Mouse (Mus musculus) forebrain, postnatal 0 days (tissue): ENCODE measurements around the gene Alg9. TPM values are rescaled to one million over a fixed set of nuclear protein-coding genes. Genes with fewer than 3 reads are reported as not detected.
A peak's percentile ranks its signal among the peaks of the same experiment; 100 is the strongest.

Experiments
- ATAC-seq: fragments of 200-750 bp; cut with Nextera tagmentation; 2 replicates; pipeline ENCODE4 v1.8.0; 2017; ENCODE audit warnings: mild to moderate bottlenecking, moderate library complexity
- DNase-seq: peaks from one replicate; pipeline ENCODE4 v3.0.0-alpha.2; 2015
- H3K27ac ChIP-seq: fragments of 300-500 bp; sonication (generic); 2 replicates; pipeline ENCODE4 v1.5.1; 2014; ENCODE audit warnings: low read depth, mild to moderate bottlenecking, antibody characterized with exemption, low read length, moderate library complexity, mixed read lengths
- H3K27me3 ChIP-seq: fragments of 300-500 bp; sonication (generic); 2 replicates; pipeline ENCODE4 v1.6.1; 2014; ENCODE audit warnings: mild to moderate bottlenecking, low read length, mixed read lengths; ENCODE audit not compliant: insufficient read depth
- H3K36me3 ChIP-seq: fragments of 300-500 bp; sonication (generic); 2 replicates; pipeline ENCODE4 v1.6.1; 2014; ENCODE audit warnings: mild to moderate bottlenecking, moderate library complexity; ENCODE audit not compliant: insufficient read depth
- H3K4me1 ChIP-seq: fragments of 300-500 bp; sonication (generic); 2 replicates; pipeline ENCODE4 v1.6.1; 2014; ENCODE audit warnings: antibody characterized with exemption; ENCODE audit not compliant: insufficient read depth
- H3K4me2 ChIP-seq: fragments of 300-500 bp; sonication (generic); 2 replicates; pipeline ENCODE4 v1.6.1; 2014; ENCODE audit warnings: low read depth, mild to moderate bottlenecking, moderate library complexity
- H3K4me3 ChIP-seq: fragments of 300-500 bp; sonication (generic); 2 replicates; pipeline ENCODE4 v1.5.1; 2014; ENCODE audit warnings: low read depth, low read length, mixed read lengths
- H3K9ac ChIP-seq: fragments of 300-500 bp; sonication (generic); 2 replicates; pipeline ENCODE4 v1.6.1; 2014; ENCODE audit warnings: mild to moderate bottlenecking
- H3K9me3 ChIP-seq: fragments of 300-500 bp; sonication (generic); 2 replicates; pipeline ENCODE4 v1.6.1; 2016; ENCODE audit warnings: low read length
- CTCF ChIP-seq: sonication (generic); IDR thresholded peaks from 2 replicates; pipeline ENCODE4 v1.5.1; 2016; ENCODE audit warnings: antibody characterized with exemption, control low read depth, low read depth
- WGBS: fragments of 180-500 bp; shearing (Covaris S2); extraction: QIAGEN DNeasy Blood & Tissue Kit; methylation state at CpG from one replicate; pipeline ENCODE4 v1.1.7; 2014; 5-methylcytosine and 5-hydroxymethylcytosine counted together
- polyA plus RNA-seq: library from polyadenylated mRNA; unstranded; fragments of >200 nt; fragmentation: Nextera tagmentation; extraction: Ambion mirVana; gene quantifications from 2 replicates; pipeline ENCODE4 v1.2.1, GENCODE M21; 2015
- total RNA-seq: library from RNA; depleted of rRNA; stranded (reverse); fragments of >200 nt; gene quantifications from 2 replicates; pipeline ENCODE4 v1.2.3, GENCODE M21; 2014

The Alg9 gene
- total and polyA plus RNA-seq, 2 experiments from 2014 or later: 53.7 to 74.2 TPM

GRCm38 (mm10) chr9:50865803-50866202, 91.0 kb downstream of the Alg9 start:
- no peaks in the 10 kb centered on the region for H3K27me3 ChIP-seq
- TF ChIP-seq CTCF: no peak
- ATAC-seq: no peak
- H3K4me3 ChIP-seq: no peak overlapping the region
- DNase-seq: no peak
- no peak overlapping the region for H3K9ac ChIP-seq
- no peaks in the 10 kb centered on the region for H3K9me3 ChIP-seq
- WGBS: 66% methylated on average over 8 of the region's 8 CpGs
- no peak overlapping the region for H3K4me2 ChIP-seq
- no peak overlapping the region for H3K27ac ChIP-seq
- H3K4me1 ChIP-seq: no peaks in the 10 kb centered on the region
- H3K36me3 ChIP-seq: peaks cover 58% of the 10 kb centered on the region

GRCm38 (mm10) chr9:50867015-50867414, 92.2 kb downstream of the Alg9 start:
- Histone ChIP-seq H3K36me3 (peaks cover 52% of the 10 kb centered on the region), H3K4me2 (no peak overlapping the region), H3K4me1 (no peaks in the 10 kb centered on the region), H3K9me3 (no peaks in the 10 kb centered on the region), H3K9ac (no peak overlapping the region), H3K27me3 (no peaks in the 10 kb centered on the region), H3K27ac (no peak overlapping the region), H3K4me3 (no peak overlapping the region)
- DNase-seq (no peak), ATAC-seq (no peak)
- WGBS: 84% methylated on average over 6 of the region's 6 CpGs
- no peak for TF ChIP-seq CTCF

- Histone ChIP-seq H3K9me3 (no peaks in the 10 kb centered on the region), H3K4me1 (no peaks in the 10 kb centered on the region), H3K27me3 (no peaks in the 10 kb centered on the region), H3K36me3 (peaks cover 42% of the 10 kb centered on the region), H3K27ac (no peak overlapping the region), H3K4me2 (no peak overlapping the region), H3K4me3 (no peak overlapping the region), H3K9ac (no peak overlapping the region)
- DNase-seq (no peak), ATAC-seq (no peak)
- TF ChIP-seq CTCF: no peak
- 60% methylated on average over 2 of the region's 2 CpGs for WGBS
These were observed 93.4 kb downstream of the Alg9 start for GRCm38 (mm10) chr9:50868182-50868581.

- Histone ChIP-seq H3K4me3 (no peak overlapping the region), H3K4me1 (no peaks in the 10 kb centered on the region), H3K27me3 (no peaks in the 10 kb centered on the region), H3K36me3 (peaks cover 46% of the 10 kb centered on the region), H3K4me2 (no peak overlapping the region), H3K9ac (no peak overlapping the region), H3K27ac (no peak overlapping the region), H3K9me3 (no peaks in the 10 kb centered on the region)
- no peak for DNase-seq
- WGBS: 87% methylated on average over 9 of the region's 9 CpGs
- no peak for TF ChIP-seq CTCF
- ATAC-seq: no peak
These were observed 98.4 kb downstream of the Alg9 start for GRCm38 (mm10) chr9:50873210-50873609.

- Histone ChIP-seq H3K9ac (no peak overlapping the region), H3K4me2 (no peak overlapping the region), H3K27me3 (no peaks in the 10 kb centered on the region), H3K4me3 (no peak overlapping the region), H3K27ac (no peak overlapping the region), H3K9me3 (no peaks in the 10 kb centered on the region), H3K36me3 (peaks cover 47% of the 10 kb centered on the region), H3K4me1 (no peaks in the 10 kb centered on the region)
- DNase-seq (no peak), ATAC-seq (peak; percentile 25; the same call in 1 of the 2 replicates)
- TF ChIP-seq CTCF: no peak
- 67% methylated on average over 6 of the region's 6 CpGs for WGBS
These were observed 99.2 kb downstream of the Alg9 start for GRCm38 (mm10) chr9:50874031-50874430.

- Histone ChIP-seq H3K27ac (no peak overlapping the region), H3K4me3 (no peak overlapping the region), H3K4me2 (no peak overlapping the region), H3K27me3 (no peaks in the 10 kb centered on the region), H3K4me1 (no peaks in the 10 kb centered on the region), H3K9me3 (no peaks in the 10 kb centered on the region), H3K9ac (no peak overlapping the region), H3K36me3 (peaks cover 52% of the 10 kb centered on the region)
- no peak for DNase-seq
- no peak for ATAC-seq
- TF ChIP-seq CTCF: no peak
- 95% methylated on average over 4 of the region's 4 CpGs for WGBS
These were observed 100.7 kb downstream of the Alg9 start for GRCm38 (mm10) chr9:50875470-50875869.

- Histone ChIP-seq H3K4me3 (no peak overlapping the region), H3K27me3 (no peaks in the 10 kb centered on the region), H3K9ac (no peak overlapping the region), H3K27ac (no peak overlapping the region), H3K36me3 (peaks cover 46% of the 10 kb centered on the region), H3K4me2 (no peak overlapping the region), H3K9me3 (no peaks in the 10 kb centered on the region), H3K4me1 (no peaks in the 10 kb centered on the region)
- 91% methylated on average over 3 of the region's 3 CpGs for WGBS
- no peak for DNase-seq
- no peak for ATAC-seq
- TF ChIP-seq CTCF: no peak
These were observed 101.5 kb downstream of the Alg9 start for GRCm38 (mm10) chr9:50876287-50876686.

- DNase-seq (no peak), ATAC-seq (no peak)
- Histone ChIP-seq H3K4me3 (no peak overlapping the region), H3K9ac (no peak overlapping the region), H3K27ac (no peak overlapping the region), H3K4me1 (no peaks in the 10 kb centered on the region), H3K9me3 (no peaks in the 10 kb centered on the region), H3K36me3 (peaks cover 49% of the 10 kb centered on the region), H3K27me3 (no peaks in the 10 kb centered on the region), H3K4me2 (no peak overlapping the region)
- WGBS: 79% methylated on average over 3 of the region's 3 CpGs
- TF ChIP-seq CTCF: no peak
These were observed 102.6 kb downstream of the Alg9 start for GRCm38 (mm10) chr9:50877431-50877830.
